Mouse (Mus musculus) G1E (cell line): Measurements from ENCODE around the gene Kif3b.

ENCODE experiments used
- CTCF ChIP-seq: IDR thresholded peaks from 2 replicates; pipeline ENCODE4 v1.5.1; 2012; ENCODE audit warnings: low read depth, low read length, inconsistent platforms, mixed read lengths
- GATA1 ChIP-seq: IDR thresholded peaks from 2 replicates; pipeline ENCODE4 v1.6.1; 2012; ENCODE audit warnings: borderline replicate concordance, low read length, inconsistent platforms, mixed read lengths
- GATA2 ChIP-seq: IDR thresholded peaks from 2 replicates; pipeline ENCODE4 v1.6.1; 2012; ENCODE audit warnings: low read depth, low read length, inconsistent platforms, borderline replicate concordance
- POLR2AphosphoS5 ChIP-seq: IDR thresholded peaks from 2 replicates; pipeline ENCODE4 v1.6.1; 2012; ENCODE audit warnings: low read depth, low read length, inconsistent platforms; ENCODE audit not compliant: insufficient replicate concordance

DNA sequence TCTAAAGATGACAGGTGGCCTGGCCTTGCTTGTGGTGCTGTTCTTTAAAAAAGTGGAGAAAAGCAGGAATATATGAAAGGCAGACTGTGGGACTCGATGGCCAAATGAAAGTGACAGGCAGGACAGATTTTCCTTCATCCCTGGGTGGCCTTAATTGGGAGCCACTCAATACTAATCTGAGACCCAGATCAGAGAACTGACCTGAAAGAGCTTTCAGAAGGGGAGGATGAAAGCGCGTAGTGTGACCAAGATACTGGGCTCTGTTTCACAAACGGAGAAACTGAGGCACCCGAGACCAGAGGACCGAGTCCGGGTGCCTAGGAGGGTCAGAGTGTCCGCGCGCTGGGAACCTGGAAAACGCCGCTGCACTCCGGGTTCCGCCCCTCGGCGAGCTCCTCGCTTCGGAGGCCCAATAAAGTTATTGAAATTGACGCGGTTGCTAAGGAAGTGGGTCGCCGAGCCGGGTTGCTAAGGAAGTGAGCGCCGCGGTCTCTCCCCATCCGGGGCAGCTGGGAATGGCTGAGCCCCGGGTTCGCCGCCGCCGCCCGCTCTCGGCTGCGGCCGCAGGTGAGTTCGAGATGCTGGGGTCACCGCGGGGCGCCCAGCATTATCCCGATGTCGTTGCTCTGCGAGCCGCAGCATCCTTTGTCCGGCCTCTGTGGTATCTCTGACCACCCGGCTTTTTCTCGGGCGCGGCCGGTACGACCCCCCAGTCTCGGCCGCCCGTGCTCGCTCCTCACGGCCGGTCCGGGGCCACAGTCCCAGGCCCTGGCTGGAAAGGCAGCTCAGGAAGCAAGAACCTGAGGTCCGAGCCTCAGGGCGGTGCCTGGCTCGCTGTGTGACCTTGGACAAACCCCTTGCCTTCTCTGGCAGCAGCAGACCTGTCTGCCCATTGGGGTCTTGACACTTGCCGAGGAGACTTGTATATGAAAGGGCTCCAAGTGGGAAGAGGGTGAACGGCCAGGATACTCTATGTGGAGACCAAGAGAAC lies at the start of gene Kif3b:
- no peak for TF ChIP-seq GATA1
- no peak for TF ChIP-seq CTCF
- TF ChIP-seq POLR2AphosphoS5 = no peak
- TF ChIP-seq GATA2 = no peak
